Mouse (Mus musculus): ENCODE measurements at regions not wholly inside any gene's neighbourhood (a gene's known extent, or its start where the extent isn't known, plus 50 kb on each side); places are given as distances from the start of the nearest gene placed in this dataset.

DNA sequence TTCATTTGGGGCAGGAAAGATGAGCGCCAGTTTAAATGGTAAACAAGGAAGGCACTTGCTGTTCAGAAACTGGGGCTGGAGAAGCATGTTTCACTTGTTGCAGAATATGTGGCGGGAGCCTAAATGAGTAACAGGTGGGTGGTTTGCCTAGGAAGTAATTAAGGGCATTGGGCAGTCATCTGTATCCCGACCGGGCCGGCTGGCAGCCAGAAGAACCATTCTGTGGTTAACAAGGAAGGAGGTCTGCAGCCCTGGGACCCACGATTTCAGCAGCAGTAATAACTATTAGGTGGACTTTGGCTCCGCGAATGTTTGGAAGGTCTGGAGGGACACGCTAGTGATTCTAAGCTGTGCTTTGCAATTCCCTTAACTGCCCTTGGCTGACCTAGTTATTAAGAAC lies 89.0 kb upstream of the Opcml start:
- TF ChIP-seq POLR2A (IDR thresholded peaks at IDR 0.05; ENCODE audit: low read depth, low read length) (no peak), CTCF (IDR thresholded peaks at IDR 0.05; ENCODE audit: borderline replicate concordance, insufficient read depth, low read length) (no peak)

Data from embryonic fibroblast, embryonic 13.5 days (primary cell).